ENCODE assay signal across 26 mouse cellular contexts in genomic region chr4:125399376-125400112, GRCm38 (mm10).
DNase-seq lines count a peak whose midpoint lies in the region; ATAC-seq and TF ChIP-seq lines count a peak whose summit lies in the region.
"Had no signal": no experiment of that assay in that cellular context is flagged by ENCODE, and none has a peak within 500 bp of the region (broad histone marks: within the 10 kb centered on the region; RNA-seq: fewer than 3 reads in every experiment).

No protein-coding gene starts in this region.

- H3K9me3 ChIP-seq in hindbrain, embryonic 14.5 days (ENCODE audit: control insufficient read depth, low read length) = no peaks in the 10 kb centered on the region
- no peaks in the 10 kb centered on the region for H3K9me3 ChIP-seq in hindbrain, embryonic 13.5 days
- H3K9me3 ChIP-seq in midbrain, postnatal 0 days (ENCODE audit: low read length) = no peaks in the 10 kb centered on the region
- no peaks in the 10 kb centered on the region for H3K9me3 ChIP-seq in midbrain, embryonic 11.5 days (ENCODE audit: control insufficient read depth, low read length)
- H3K9me3 ChIP-seq: heart, embryonic 12.5 days; kidney, embryonic 15.5 days; liver, embryonic 13.5 days; megakaryocyte, embryonic 14.5 days; midbrain, embryonic 13.5 days; stomach, embryonic 15.5 days had no signal

- peaks cover 4% of the 10 kb centered on the region; the same call in 1 of the 2 replicates for H3K4me1 ChIP-seq in cerebellum, adult 2 months (ENCODE audit: control insufficient read depth, insufficient read depth, low read length)
- no peaks in the 10 kb centered on the region for H3K4me1 ChIP-seq in hindbrain, embryonic 14.5 days (replicated peaks; ENCODE audit: control insufficient read depth, insufficient read depth, low read length)
- H3K4me1 ChIP-seq in hindbrain, embryonic 13.5 days (replicated peaks) = peaks cover 6% of the 10 kb centered on the region; the same call in 1 of the 2 replicates
- H3K4me1 ChIP-seq in midbrain, postnatal 0 days (ENCODE audit: insufficient read depth, low read length) = no peaks in the 10 kb centered on the region
- no peaks in the 10 kb centered on the region for H3K4me1 ChIP-seq in midbrain, embryonic 11.5 days (ENCODE audit: control insufficient read depth, insufficient read depth, low read length)
- H3K4me1 ChIP-seq: heart, embryonic 12.5 days; liver, embryonic 13.5 days; midbrain, embryonic 13.5 days; stomach, embryonic 15.5 days had no signal

- H3K27me3 ChIP-seq in cerebellum, adult 2 months (ENCODE audit: control insufficient read depth, insufficient read depth, low read length) = no peaks in the 10 kb centered on the region
- H3K27me3 ChIP-seq in hindbrain, embryonic 14.5 days (ENCODE audit: control insufficient read depth, insufficient read depth, low read length) = no peaks in the 10 kb centered on the region
- H3K27me3 ChIP-seq in hindbrain, embryonic 13.5 days = 0 out of 2 replicates have a peak, but pooled peaks cover 8% of the 10 kb centered on the region
- 0 out of 2 replicates have a peak, but pooled peaks cover 5% of the 10 kb centered on the region for H3K27me3 ChIP-seq in midbrain, postnatal 0 days (ENCODE audit: insufficient read depth, low read length)
- H3K27me3 ChIP-seq in midbrain, embryonic 11.5 days (ENCODE audit: control insufficient read depth, insufficient read depth, low read length) = no peaks in the 10 kb centered on the region
- H3K27me3 ChIP-seq: liver, embryonic 13.5 days; stomach, embryonic 15.5 days had no signal

- H3K4me2 ChIP-seq in hindbrain, embryonic 14.5 days (replicated peaks) = no peak overlapping the region
- no peak overlapping the region for H3K4me2 ChIP-seq in hindbrain, embryonic 13.5 days
- no peak overlapping the region for H3K4me2 ChIP-seq in midbrain, postnatal 0 days (ENCODE audit: low read depth, low read length, poor library complexity, severe bottlenecking)
- H3K4me2 ChIP-seq in midbrain, embryonic 11.5 days = no peak overlapping the region
- H3K4me2 ChIP-seq: heart, embryonic 12.5 days; kidney, embryonic 15.5 days; liver, embryonic 13.5 days; midbrain, embryonic 13.5 days; stomach, embryonic 15.5 days had no signal

- H3K9ac ChIP-seq in hindbrain, embryonic 14.5 days = no peak overlapping the region
- no peak overlapping the region for H3K9ac ChIP-seq in hindbrain, embryonic 13.5 days
- H3K9ac ChIP-seq in midbrain, postnatal 0 days (replicated peaks; ENCODE audit: low read length, poor library complexity, severe bottlenecking) = no peak overlapping the region
- H3K9ac ChIP-seq in midbrain, embryonic 11.5 days (ENCODE audit: low read length) = no peak overlapping the region
- H3K9ac ChIP-seq: heart, embryonic 12.5 days; kidney, embryonic 15.5 days; liver, embryonic 13.5 days; midbrain, embryonic 13.5 days; stomach, embryonic 15.5 days had no signal

- no peak for TF ChIP-seq CTCF in cerebellum, adult 2 months (IDR thresholded peaks at IDR 0.05; ENCODE audit: borderline replicate concordance, insufficient read depth, low read depth, low read length)
- TF ChIP-seq CTCF in midbrain, postnatal 0 days (IDR thresholded peaks at IDR 0.05) = no peak

- no peak for TF ChIP-seq POLR2A in cerebellum, adult 2 months (IDR thresholded peaks at IDR 0.05; ENCODE audit: borderline replicate concordance, insufficient read depth, low read length)

- no peak overlapping the region for H3K4me3 ChIP-seq in cerebellum, adult 2 months (replicated peaks; ENCODE audit: insufficient read depth, low read depth, low read length)
- H3K4me3 ChIP-seq in hindbrain, embryonic 14.5 days (replicated peaks; ENCODE audit: low read length) = no peak overlapping the region
- no peak overlapping the region for H3K4me3 ChIP-seq in hindbrain, embryonic 13.5 days
- no peak overlapping the region for H3K4me3 ChIP-seq in midbrain, postnatal 0 days (ENCODE audit: low read depth, low read length)
- no peak overlapping the region for H3K4me3 ChIP-seq in midbrain, embryonic 11.5 days (ENCODE audit: low read depth, low read length)
- H3K4me3 ChIP-seq: heart, adult 2 months; heart, embryonic 12.5 days; kidney, embryonic 15.5 days; liver, embryonic 13.5 days; megakaryocyte, embryonic 14.5 days; midbrain, embryonic 13.5 days; stomach, embryonic 15.5 days had no signal

- DNase-seq in cerebellum, postnatal 10 days = peak; percentile 77 to 81
- no peak for DNase-seq in cerebellum, adult 2 months
- peak; percentile 35 for DNase-seq in hindbrain, embryonic 14.5 days (ENCODE audit: low spot score)
- peak; percentile 67 for DNase-seq in midbrain, postnatal 0 days (ENCODE audit: low spot score)
- DNase-seq in midbrain, embryonic 11.5 days (ENCODE audit: low spot score, missing footprints) = no peak
- no peak for DNase-seq in kidney, postnatal 14 days
- DNase-seq in urinary bladder, adult 2 months (ENCODE audit: low spot score) = no peak
- DNase-seq: adrenal gland, adult 8-10 months; cerebellum, adult 11 months; cerebellum, postnatal 25 days; heart, adult 2 months; heart, postnatal 4 days; kidney, adult 18-20 months; kidney, postnatal 4 days; liver, embryonic 13.5 days; lung, adult 18-20 months; lung, postnatal 4 days; right cerebral cortex, postnatal 25 days had no signal

- H3K36me3 ChIP-seq in hindbrain, embryonic 14.5 days (replicated peaks; ENCODE audit: control insufficient read depth, insufficient read depth) = no peaks in the 10 kb centered on the region
- H3K36me3 ChIP-seq in hindbrain, embryonic 13.5 days = no peaks in the 10 kb centered on the region
- H3K36me3 ChIP-seq in midbrain, postnatal 0 days (ENCODE audit: insufficient read depth, low read length) = no peaks in the 10 kb centered on the region
- H3K36me3 ChIP-seq in midbrain, embryonic 11.5 days (ENCODE audit: control insufficient read depth, insufficient read depth, low read length) = no peaks in the 10 kb centered on the region
- H3K36me3 ChIP-seq: heart, embryonic 12.5 days; kidney, embryonic 15.5 days; liver, embryonic 13.5 days; midbrain, embryonic 13.5 days; stomach, embryonic 15.5 days had no signal

- 30% methylated on average over 13 of the region's 13 CpGs for WGBS in cerebellum, adult 2 months
- WGBS in hindbrain, embryonic 14.5 days = 74% methylated on average over 13 of the region's 13 CpGs
- 79% methylated on average over 13 of the region's 13 CpGs for WGBS in hindbrain, embryonic 13.5 days
- 73% methylated on average over 13 of the region's 13 CpGs for WGBS in midbrain, postnatal 0 days
- WGBS in midbrain, embryonic 11.5 days = 85% methylated on average over 13 of the region's 13 CpGs

- ATAC-seq in hindbrain, embryonic 14.5 days (ENCODE audit: low FRiP score) = no peak
- no peak for ATAC-seq in hindbrain, embryonic 13.5 days (ENCODE audit: low FRiP score)
- ATAC-seq in midbrain, postnatal 0 days (ENCODE audit: low FRiP score) = no peak
- ATAC-seq in midbrain, embryonic 11.5 days (ENCODE audit: low FRiP score) = no peak
- ATAC-seq: forebrain, embryonic 14.5 days; lung, postnatal 0 days; midbrain, embryonic 13.5 days had no signal

- no peak overlapping the region for H3K27ac ChIP-seq in cerebellum, adult 2 months (ENCODE audit: insufficient read depth, low read length)
- no peak overlapping the region for H3K27ac ChIP-seq in hindbrain, embryonic 14.5 days
- no peak overlapping the region for H3K27ac ChIP-seq in hindbrain, embryonic 13.5 days
- H3K27ac ChIP-seq in midbrain, postnatal 0 days (ENCODE audit: low read depth, low read length) = no peak overlapping the region
- no peak overlapping the region for H3K27ac ChIP-seq in midbrain, embryonic 11.5 days (ENCODE audit: low read depth, low read length)
- H3K27ac ChIP-seq: heart, adult 2 months; kidney, embryonic 15.5 days; liver, embryonic 13.5 days; midbrain, embryonic 13.5 days; stomach, embryonic 15.5 days had no signal

Comparison
In these comparisons a context has a peak if more than half of its experiments do, and no peak if none do; other contexts are left out.
1. DNase-seq: peak in cerebellum, postnatal 10 days (2 of 2), hindbrain, embryonic 14.5 days (single experiment) and midbrain, postnatal 0 days (single experiment); none in cerebellum, adult 2 months (0 of 2), midbrain, embryonic 11.5 days (single experiment), kidney, postnatal 14 days (single experiment) and urinary bladder, adult 2 months (single experiment).